ENCODE assay signal across 19 mouse cellular contexts in genomic region chr6:6488191-6488590, GRCm38 (mm10).
DNase-seq lines count a peak whose midpoint lies in the region; ATAC-seq and TF ChIP-seq lines count a peak whose summit lies in the region.
"Had no signal": no experiment of that assay in that cellular context is flagged by ENCODE, and none has a peak within 500 bp of the region (broad histone marks: within the 10 kb centered on the region; RNA-seq: fewer than 3 reads in every experiment).

No protein-coding gene starts in this region.

- H3K27ac ChIP-seq in forebrain, postnatal 0 days (ENCODE audit: low read depth, low read length), result no peak overlapping the region
- no peak overlapping the region for H3K27ac ChIP-seq in forebrain, embryonic 12.5 days
- H3K27ac ChIP-seq: limb, embryonic 15.5 days; midbrain, embryonic 10.5 days; neural tube, embryonic 13.5 days had no signal

- 80% methylated on average over 4 of the region's 4 CpGs for WGBS in forebrain, postnatal 0 days
- WGBS in forebrain, embryonic 12.5 days, result 92% methylated on average over 4 of the region's 4 CpGs

- intact Hi-C loops in left cerebral cortex, postnatal 36 days (cut with DNase I), result no loop called here

- H3K4me1 ChIP-seq in forebrain, postnatal 0 days (ENCODE audit: insufficient read depth), result no peaks in the 10 kb centered on the region
- H3K4me1 ChIP-seq in forebrain, embryonic 12.5 days, result no peaks in the 10 kb centered on the region
- H3K4me1 ChIP-seq: limb, embryonic 15.5 days; midbrain, embryonic 10.5 days; neural tube, embryonic 13.5 days had no signal

- H3K9ac ChIP-seq in forebrain, postnatal 0 days, result no peak overlapping the region
- no peak overlapping the region for H3K9ac ChIP-seq in forebrain, embryonic 12.5 days
- H3K9ac ChIP-seq: limb, embryonic 15.5 days; neural tube, embryonic 13.5 days had no signal

- 0 out of 2 replicates have a peak, but pooled peaks have one; percentile 32 for ATAC-seq in forebrain, postnatal 0 days
- no peak for ATAC-seq in forebrain, embryonic 12.5 days (ENCODE audit: low FRiP score)
- ATAC-seq: forebrain, embryonic 14.5 days had no signal

- no peaks in the 10 kb centered on the region for H3K27me3 ChIP-seq in forebrain, postnatal 0 days (ENCODE audit: insufficient read depth, low read length)
- no peaks in the 10 kb centered on the region for H3K27me3 ChIP-seq in forebrain, embryonic 12.5 days
- H3K27me3 ChIP-seq: limb, embryonic 15.5 days; neural tube, embryonic 13.5 days had no signal

- peak; percentile 3 for DNase-seq in forebrain, postnatal 0 days
- peak; percentile 79 for DNase-seq in brain, adult 2 months (ENCODE audit: low read depth, low spot score)
- DNase-seq in layer of hippocampus, adult 9-11 months, result peak; percentile 32
- DNase-seq in left cerebral cortex, postnatal 36 days (ENCODE audit: low spot score in 2 of 2), result peak; percentile 27 to 50
- no peak for DNase-seq in lung, adult 18-20 months
- DNase-seq in Muller cell, postnatal 12 days (ENCODE audit: inconsistent ontology term), result no peak
- no peak for DNase-seq in B cell, adult 2 months
- DNase-seq: cerebellum, adult 11-12 months; cerebellum, postnatal 25 days; gastrocnemius, postnatal 25 days; kidney, adult 8-10 months; kidney, postnatal 36 days; lung, postnatal 14 days; spleen, adult 18-20 months had no signal

- no peak overlapping the region for H3K4me2 ChIP-seq in forebrain, postnatal 0 days (ENCODE audit: low read depth)
- H3K4me2 ChIP-seq in forebrain, embryonic 12.5 days, result no peak overlapping the region
- H3K4me2 ChIP-seq: limb, embryonic 15.5 days; neural tube, embryonic 13.5 days had no signal

- no peaks in the 10 kb centered on the region for H3K9me3 ChIP-seq in forebrain, postnatal 0 days (ENCODE audit: low read length)
- no peaks in the 10 kb centered on the region for H3K9me3 ChIP-seq in forebrain, embryonic 12.5 days
- H3K9me3 ChIP-seq: limb, embryonic 15.5 days; midbrain, embryonic 10.5 days; neural tube, embryonic 13.5 days had no signal

- H3K4me3 ChIP-seq in forebrain, postnatal 0 days (ENCODE audit: low read depth, low read length), result no peak overlapping the region
- no peak overlapping the region for H3K4me3 ChIP-seq in forebrain, embryonic 12.5 days (replicated peaks)
- H3K4me3 ChIP-seq: limb, embryonic 15.5 days; midbrain, embryonic 10.5 days; neural tube, embryonic 13.5 days had no signal

- no peak for TF ChIP-seq CTCF in forebrain, postnatal 0 days (IDR thresholded peaks at IDR 0.05; ENCODE audit: low read depth)

- no peaks in the 10 kb centered on the region for H3K36me3 ChIP-seq in forebrain, postnatal 0 days (ENCODE audit: insufficient read depth)
- H3K36me3 ChIP-seq in forebrain, embryonic 12.5 days (replicated peaks), result no peaks in the 10 kb centered on the region
- H3K36me3 ChIP-seq: limb, embryonic 15.5 days; midbrain, embryonic 10.5 days; neural tube, embryonic 13.5 days had no signal

Comparison
In these comparisons a context has a peak if more than half of its experiments do, and no peak if none do; other contexts are left out.
1. DNase-seq: peak in forebrain, postnatal 0 days (single experiment), brain, adult 2 months (single experiment), layer of hippocampus, adult 9-11 months (single experiment) and left cerebral cortex, postnatal 36 days (2 of 2); none in lung, adult 18-20 months (0 of 2), Muller cell, postnatal 12 days (single experiment) and B cell, adult 2 months (0 of 2).